In the genomic region with DNA sequence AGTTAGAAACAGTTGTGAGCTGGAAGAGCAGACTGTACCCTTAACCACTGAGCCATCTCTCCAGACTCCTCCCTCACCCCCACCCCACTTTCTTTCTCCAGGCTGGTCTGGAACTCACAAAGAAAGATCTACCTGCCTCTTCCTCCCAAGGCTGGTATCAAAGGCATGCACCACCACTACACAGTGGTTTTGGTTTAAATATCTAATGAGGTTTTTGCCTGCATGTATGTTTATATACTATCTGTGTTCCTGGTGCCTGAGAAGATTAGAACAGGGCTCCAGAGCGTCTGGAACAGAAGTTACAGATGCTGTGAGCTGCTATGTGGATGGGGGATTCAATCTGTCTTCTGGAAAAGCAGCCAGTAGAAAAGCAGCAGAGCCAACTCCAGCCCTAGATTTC, we compare ENCODE assay signal across 26 mouse cellular contexts. TPM values are rescaled to one million over a fixed set of nuclear protein-coding genes. Genes with fewer than 3 reads are reported as not detected.
"Had no signal": no experiment of that assay in that cellular context is flagged by ENCODE, and none has a peak within 500 bp of the region (broad histone marks: within the 10 kb centered on the region; RNA-seq: fewer than 3 reads in every experiment).

No protein-coding gene starts in this region.

- DNase-seq: gastrocnemius, adult 2 months; gastrocnemius, postnatal 10 days; gastrocnemius, postnatal 25 days; heart, adult 18-20 months; heart, postnatal 14 days; heart, postnatal 36 days; kidney, adult 11 months; kidney, adult 2 months; kidney, adult 9 months; kidney, postnatal 14 days; kidney, postnatal 36 days; layer of hippocampus, adult 9-11 months; layer of hippocampus, postnatal 36 days; left cerebral cortex, postnatal 4 days had no signal

- H3K9me3 ChIP-seq: heart, embryonic 10.5 days; heart, embryonic 13.5 days; heart, embryonic 15.5 days; hindbrain, embryonic 13.5 days; hindbrain, embryonic 15.5 days; kidney, embryonic 15.5 days; limb, embryonic 15.5 days had no signal

- ATAC-seq: hindbrain, postnatal 0 days; intestine, embryonic 16.5 days had no signal

- H3K27me3 ChIP-seq: heart, embryonic 13.5 days; heart, embryonic 15.5 days; hindbrain, embryonic 13.5 days; hindbrain, embryonic 15.5 days; kidney, embryonic 15.5 days; limb, embryonic 13.5 days; limb, embryonic 15.5 days had no signal

RNA-seq across cellular contexts. Expression of a gene that starts 1.3 kb away (rescaled TPM):
- polyA plus RNA-seq: heart, postnatal 0 days; hindbrain, postnatal 0 days; kidney, adult 2 months; kidney, postnatal 0 days had no signal
